Mouse (Mus musculus): ENCODE results near the gene Gm20683. TPM values are rescaled to one million over a fixed set of nuclear protein-coding genes. Genes with fewer than 3 reads are reported as not detected.
A peak's percentile ranks its signal among the peaks of the same experiment; 100 is the strongest.

Gene Gm20683
- polyA plus RNA-seq, 1 experiment from 2014 or later, result 6.0 TPM

- ChIA-PET POLR2A (no interaction called here), CTCF (interaction anchor here (3.2 kb wide), 1 partner anchor 10 kb away, joined by 11 read pairs; no protein-coding TSS in a partner anchor)
- H3K27me3 ChIP-seq, result no peaks in the 10 kb centered on the region
- DNase-seq (ENCODE audit: low read depth, low spot score), result no peak
- no peak for TF ChIP-seq CTCF (IDR thresholded peaks at IDR 0.05)
- no peak for ATAC-seq
- in situ Hi-C loops (cut with MboI; ENCODE audit: low pct_unique_long_range_greater_than_20kb), result no loop called here
Observed at GRCm38 (mm10) chr17:25791320-25791842, 50.2 kb downstream of the Gm20683 start.

- ChIA-PET CTCF (interaction anchor here (0.9 kb wide), 1 partner anchor 14 kb away, joined by 4 read pairs; no protein-coding TSS in a partner anchor), POLR2A (interaction anchor here (0.7 kb wide), 1 partner anchor 13 kb away, joined by 3 read pairs; the partner anchor contains the start of gene Narfl)
- DNase-seq (ENCODE audit: low read depth, low spot score) (no peak), ATAC-seq (no peak)
- no peaks in the 10 kb centered on the region for H3K27me3 ChIP-seq
- in situ Hi-C loops (cut with MboI; ENCODE audit: low pct_unique_long_range_greater_than_20kb), result no loop called here
- TF ChIP-seq CTCF (IDR thresholded peaks at IDR 0.05), result no peak
Observed at GRCm38 (mm10) chr17:25786781-25787504, 54.6 kb downstream of the Gm20683 start.

- in situ Hi-C loops (cut with MboI; ENCODE audit: low pct_unique_long_range_greater_than_20kb), result no loop called here
- H3K27me3 ChIP-seq, result no peaks in the 10 kb centered on the region
- ATAC-seq (no peak), DNase-seq (ENCODE audit: low read depth, low spot score) (no peak)
- TF ChIP-seq CTCF (IDR thresholded peaks at IDR 0.05), result no peak
- ChIA-PET POLR2A (no interaction called here), CTCF (interaction anchor here (2.4 kb wide), 1 partner anchor 15 kb away, joined by 9 read pairs; no protein-coding TSS in a partner anchor)
Observed at GRCm38 (mm10) chr17:25786280-25786679, 55.3 kb downstream of the Gm20683 start, which contains the start of gene Ccdc78. Ccdc78 (plus strand) TSS chr17:25786580.

- ATAC-seq, result peak; percentile 27
- in situ Hi-C loops (cut with MboI; ENCODE audit: low pct_unique_long_range_greater_than_20kb), result no loop called here
- H3K27me3 ChIP-seq, result no peaks in the 10 kb centered on the region
- POLR2A ChIA-PET, result no interaction called here
- DNase-seq (ENCODE audit: low read depth, low spot score), result peak; percentile 75
- no peak for TF ChIP-seq CTCF (IDR thresholded peaks at IDR 0.05)
- CTCF ChIA-PET, result interaction anchor here (1.3 to 2.4 kb wide), 3 partner anchors 10 to 69 kb away, joined by 3 to 9 read pairs (median 4); partner anchors contain the start of gene AC134908.4
Observed at GRCm38 (mm10) chr17:25785281-25785745, 56.2 kb downstream of the Gm20683 start, which contains the start of gene Haghl. Haghl (minus strand) TSS chr17:25785673.

Other genes starting within 250 kb of the Gm20683 start
- not detected for gene Gng13, start 124.6 kb downstream of the Gm20683 start, polyA plus RNA-seq (2021)
- 13.0 TPM for gene Chtf18, start 114.3 kb downstream of the Gm20683 start, polyA plus RNA-seq (2021)
- gene Rpusd1, start 114.1 kb downstream of the Gm20683 start, polyA plus RNA-seq (2021), result 18.5 TPM
- gene Mslnl, start 105.7 kb downstream of the Gm20683 start, polyA plus RNA-seq (2021), result not detected
- 0.99 TPM for gene Msln, start 87.4 kb downstream of the Gm20683 start, polyA plus RNA-seq (2021)
- 44.9 TPM for gene Narfl, start 68.0 kb downstream of the Gm20683 start, polyA plus RNA-seq (2021)
- 108 TPM for gene Haghl, start 56.1 kb downstream of the Gm20683 start, polyA plus RNA-seq (2021)
- gene Ccdc78, start 55.2 kb downstream of the Gm20683 start, polyA plus RNA-seq (2021), result 0.30 TPM
- gene Fam173a, start 48.9 kb downstream of the Gm20683 start, polyA plus RNA-seq (2021), result 73.5 TPM
- gene AC134908.4, start 46.1 kb downstream of the Gm20683 start, polyA plus RNA-seq (2021), result 0.09 TPM
- gene Metrn, start 44.6 kb downstream of the Gm20683 start, polyA plus RNA-seq (2021), result 39.8 TPM
- gene Fbxl16, start 32.7 kb downstream of the Gm20683 start, polyA plus RNA-seq (2021), result 4.0 TPM
- gene Wdr24, start 18.1 kb downstream of the Gm20683 start, polyA plus RNA-seq (2021), result 29.9 TPM
- gene Jmjd8, start 12.9 kb downstream of the Gm20683 start, polyA plus RNA-seq (2021), result 22.9 TPM
- 188 TPM for gene Stub1, start 8.4 kb downstream of the Gm20683 start, polyA plus RNA-seq (2021)
- 5.0 TPM for gene Rhbdl1, start 4.5 kb downstream of the Gm20683 start, polyA plus RNA-seq (2021)
- 96.4 TPM for gene Rhot2, start 3.1 kb upstream of the Gm20683 start, polyA plus RNA-seq (2021)
- 27.7 TPM for gene Wdr90, start 19.7 kb upstream of the Gm20683 start, polyA plus RNA-seq (2021)
- 57.8 TPM for gene Mcrip2, start 27.0 kb upstream of the Gm20683 start, polyA plus RNA-seq (2021)
- 81.4 TPM for gene Mettl26, start 33.3 kb upstream of the Gm20683 start, polyA plus RNA-seq (2021)
- 0.35 TPM for gene Wfikkn1, start 39.1 kb upstream of the Gm20683 start, polyA plus RNA-seq (2021)
- 20.2 TPM for gene Rab40c, start 78.0 kb upstream of the Gm20683 start, polyA plus RNA-seq (2021)
- gene Pigq, start 103.2 kb upstream of the Gm20683 start, polyA plus RNA-seq (2021), result 104 TPM
- gene Nhlrc4, start 103.2 kb upstream of the Gm20683 start, polyA plus RNA-seq (2021), result 0.05 TPM
- 0.08 TPM for gene A930017K11Rik, start 110.8 kb upstream of the Gm20683 start, polyA plus RNA-seq (2021)
- gene Capn15, start 144.0 kb upstream of the Gm20683 start, polyA plus RNA-seq (2021), result 23.7 TPM
- gene Rab11fip3, start 227.8 kb upstream of the Gm20683 start, polyA plus RNA-seq (2021), result 35.9 TPM
- 42.4 TPM for gene Decr2, start 248.6 kb upstream of the Gm20683 start, polyA plus RNA-seq (2021)

Measured in Patski (cell line).